Mouse (Mus musculus) small intestine, adult 2 months (tissue): ENCODE results near the gene Cisd1.

Source experiments
- CTCF ChIP-seq: fragments of 200-500 bp; IDR thresholded peaks from 2 replicates; pipeline ENCODE4 v1.5.1; 2012; ENCODE audit warnings: low read depth, mild to moderate bottlenecking, control low read depth, inconsistent platforms, low read length, moderate library complexity, mixed read lengths; ENCODE audit not compliant: insufficient replicate concordance, insufficient read length; ENCODE audit errors: extremely low read depth
- POLR2A ChIP-seq: fragments of 200-500 bp; IDR thresholded peaks from 2 replicates; pipeline ENCODE4 v1.6.1; 2012; ENCODE audit warnings: low read depth, mild to moderate bottlenecking, control low read depth, inconsistent platforms, low read length, moderate library complexity

DNA sequence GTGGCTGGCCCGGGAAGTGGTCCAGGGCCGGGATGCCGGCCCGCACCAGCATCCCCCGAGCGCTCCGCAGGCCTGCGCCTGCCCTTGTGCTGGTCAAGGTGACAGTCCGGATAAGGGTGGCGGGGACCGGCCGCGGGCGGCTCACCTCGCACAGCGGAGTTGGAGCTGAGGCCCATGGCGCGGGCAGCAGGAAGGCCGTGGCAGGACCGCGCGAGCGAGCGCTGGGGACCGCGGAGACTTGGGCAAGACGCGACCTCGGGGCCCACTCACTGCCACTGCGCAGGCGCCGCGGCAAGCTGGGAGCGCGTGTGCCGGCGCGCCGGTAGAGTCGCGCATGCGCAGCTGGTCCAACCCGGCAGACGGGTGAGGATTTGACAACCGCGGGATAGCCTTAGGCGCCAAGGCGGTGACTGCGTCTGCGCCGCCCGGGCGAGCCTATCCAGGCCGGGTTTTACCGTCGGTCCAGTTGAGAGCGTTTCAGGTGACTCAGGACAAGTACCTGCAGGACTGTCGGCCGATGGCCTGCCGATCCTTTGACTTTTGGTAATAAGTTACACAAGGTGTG lies at the start of gene Cisd1:
- TF ChIP-seq CTCF (no peak), POLR2A (peak; percentile 54; the same call in 1 of the 2 replicates)
